Mouse (Mus musculus) stomach, embryonic 15.5 days (tissue): ENCODE data around the gene Gm6370. TPM values are rescaled to one million over a fixed set of nuclear protein-coding genes. Genes with fewer than 3 reads are reported as not detected.
"Not testable (repeated sequence)": the region's sequence is repeated elsewhere in the genome, so short reads cannot be mapped to it uniquely, and the experiment has no call there.

Experiments used
- ATAC-seq: fragments of 200-750 bp; cut with Nextera tagmentation; 2 replicates; pipeline ENCODE4 v1.8.0; 2017; ENCODE audit warnings: low read depth, moderate number of reproducible peaks, moderate TSS enrichment; ENCODE audit not compliant: insufficient read depth, low FRiP score
- H3K27ac ChIP-seq: fragments of 300-500 bp; sonication (generic); 2 replicates; pipeline ENCODE4 v1.5.1; 2015; ENCODE audit warnings: mild to moderate bottlenecking, inconsistent platforms
- H3K27me3 ChIP-seq: fragments of 300-500 bp; sonication (generic); replicated peaks from 2 replicates; pipeline ENCODE4 v1.6.1; 2015; ENCODE audit warnings: inconsistent platforms
- H3K36me3 ChIP-seq: fragments of 300-500 bp; sonication (generic); 2 replicates; pipeline ENCODE4 v1.6.1; 2015; ENCODE audit warnings: inconsistent platforms
- H3K4me1 ChIP-seq: fragments of 300-500 bp; sonication (generic); 2 replicates; pipeline ENCODE4 v1.6.1; 2015; ENCODE audit warnings: inconsistent platforms
- H3K4me2 ChIP-seq: fragments of 300-500 bp; sonication (generic); 2 replicates; pipeline ENCODE4 v1.6.1; 2015; ENCODE audit warnings: mild to moderate bottlenecking, inconsistent platforms
- H3K4me3 ChIP-seq: fragments of 300-500 bp; sonication (generic); replicated peaks from 2 replicates; pipeline ENCODE4 v1.5.1; 2015; ENCODE audit warnings: inconsistent platforms
- H3K9ac ChIP-seq: fragments of 300-500 bp; sonication (generic); 2 replicates; pipeline ENCODE4 v1.6.1; 2015; ENCODE audit warnings: inconsistent platforms
- H3K9me3 ChIP-seq: fragments of 300-500 bp; sonication (generic); 2 replicates; pipeline ENCODE4 v1.6.1; 2016; ENCODE audit warnings: inconsistent platforms
- WGBS: fragments of 180-500 bp; shearing (Covaris S2); methylation state at CpG from one replicate; pipeline ENCODE4 v1.1.7; 2015; 5-methylcytosine and 5-hydroxymethylcytosine counted together
- polyA plus RNA-seq: library from polyadenylated mRNA; unstranded; fragments of >200 nt; fragmentation: Nextera tagmentation; extraction: Ambion mirVana; gene quantifications from 2 replicates; pipeline ENCODE4 v1.2.1, GENCODE M21; 2015

The Gm6370 gene
- polyA plus RNA-seq: not detected in 2 replicates

DNA sequence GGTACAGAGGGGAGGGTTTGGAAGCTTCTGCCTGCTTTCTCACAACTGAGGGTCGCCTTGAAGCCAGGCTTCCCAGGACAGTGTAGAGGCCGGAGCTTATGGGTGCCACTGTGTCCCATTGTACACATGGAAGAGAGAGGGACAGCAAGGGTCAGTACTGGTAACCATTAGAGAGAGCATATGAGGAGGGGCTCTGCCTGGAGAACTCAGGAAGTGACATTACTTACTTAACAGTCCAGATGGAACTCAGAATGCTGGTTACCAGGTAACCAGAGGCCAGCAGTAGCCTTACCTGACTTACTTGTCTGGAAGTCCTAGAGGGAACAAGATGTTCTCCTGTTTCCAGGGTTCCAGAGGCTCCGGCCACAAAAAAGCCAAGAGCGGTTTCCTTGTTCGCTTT is at the start of gene Gm6370:
Gm6370 (plus strand) TSS at position 301 of the 400 bp plus-strand sequence.
- not testable (repeated sequence) for H3K4me2 ChIP-seq, ATAC-seq, H3K27me3 ChIP-seq, H3K27ac ChIP-seq, H3K9me3 ChIP-seq, H3K9ac ChIP-seq, H3K4me1 ChIP-seq, H3K36me3 ChIP-seq, H3K4me3 ChIP-seq
- no CpG with 5 or more reads among the region's 5 CpGs for WGBS

DNA sequence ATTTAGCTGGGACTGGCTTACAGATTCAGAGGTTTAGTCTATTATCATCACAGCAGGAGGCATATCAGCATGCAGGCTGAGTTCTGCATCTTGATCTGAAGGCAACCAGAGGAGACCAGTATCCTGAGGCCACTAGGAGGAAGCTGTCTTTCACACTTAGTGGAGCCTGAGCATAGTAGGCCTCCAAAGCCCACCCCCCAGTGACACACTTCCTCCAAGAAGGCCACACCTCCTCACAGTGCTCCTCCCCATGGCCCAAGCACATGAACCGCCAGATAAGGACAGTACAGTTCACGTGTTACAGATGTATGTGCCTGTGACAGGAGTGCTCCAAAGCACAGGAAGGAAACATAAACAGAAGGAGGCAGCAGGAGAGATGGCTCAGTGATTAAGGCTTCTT is 48.4 kb upstream of the Gm6370 start:
- Histone ChIP-seq H3K9ac (no peak overlapping the region), H3K4me2 (no peak overlapping the region), H3K9me3 (no peaks in the 10 kb centered on the region), H3K36me3 (no peaks in the 10 kb centered on the region), H3K27ac (no peak overlapping the region), H3K4me3 (no peak overlapping the region), H3K4me1 (no peaks in the 10 kb centered on the region), H3K27me3 (no peaks in the 10 kb centered on the region)
- ATAC-seq: no peak
- 57% methylated on average over 2 of the region's 2 CpGs for WGBS

DNA sequence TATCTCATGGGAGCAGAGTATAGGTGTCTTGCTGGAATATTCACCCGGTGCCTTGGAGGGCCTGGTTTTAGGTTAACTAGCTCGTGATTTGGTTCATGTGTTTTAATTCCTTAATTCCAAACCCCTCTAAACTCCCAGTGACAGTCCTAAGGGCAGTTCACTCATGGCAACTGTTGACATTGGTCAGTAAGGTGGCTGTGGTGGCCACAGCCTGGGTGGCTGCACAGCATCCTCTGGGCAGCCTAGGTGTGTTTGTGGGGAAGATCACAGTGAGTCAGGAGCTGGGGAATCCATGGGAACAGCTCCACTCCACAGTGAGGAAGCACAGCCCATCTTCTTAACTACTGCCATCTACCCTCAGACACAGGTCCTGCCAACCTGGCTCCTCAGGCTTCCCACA is 44.5 kb upstream of the Gm6370 start:
- no peak for ATAC-seq
- Histone ChIP-seq H3K9me3 (no peaks in the 10 kb centered on the region), H3K4me3 (no peak overlapping the region), H3K9ac (no peak overlapping the region), H3K27ac (no peak overlapping the region), H3K36me3 (no peaks in the 10 kb centered on the region), H3K27me3 (no peaks in the 10 kb centered on the region), H3K4me2 (no peak overlapping the region), H3K4me1 (no peaks in the 10 kb centered on the region)
- WGBS: 83% methylated on average over 2 of the region's 2 CpGs

DNA sequence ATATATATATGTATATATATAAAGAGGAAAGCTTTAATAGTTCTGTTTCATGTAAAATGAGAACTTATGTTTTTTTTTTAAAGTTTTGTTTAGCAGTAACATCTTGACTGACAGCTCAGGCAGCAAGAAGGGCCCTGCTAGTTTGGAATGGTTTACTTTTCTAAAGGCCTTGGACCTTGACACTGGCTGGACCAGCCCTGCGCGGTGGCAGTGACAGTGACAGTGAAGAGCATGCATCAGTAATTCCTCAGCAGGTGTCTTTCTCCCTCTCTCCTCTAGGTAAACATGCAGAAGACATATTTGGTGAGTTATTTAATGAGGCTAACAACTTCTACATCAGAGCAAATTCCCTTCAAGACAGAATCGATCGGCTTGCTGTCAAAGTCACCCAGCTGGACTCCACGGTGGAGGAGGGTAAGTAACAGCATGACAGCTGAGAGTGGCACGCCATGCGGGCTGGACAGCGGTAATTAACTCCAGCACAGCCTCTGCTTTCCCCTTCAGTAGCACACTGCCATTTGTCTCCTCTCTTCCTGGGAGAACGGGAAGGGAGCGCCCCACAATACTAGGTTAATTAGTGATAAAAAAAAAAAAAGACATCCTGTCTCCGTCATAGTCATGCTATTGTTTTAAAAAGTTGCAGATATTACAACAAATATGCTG is 39.4 kb upstream of the Gm6370 start:
- Histone ChIP-seq H3K4me1 (no peaks in the 10 kb centered on the region), H3K36me3 (no peaks in the 10 kb centered on the region), H3K4me2 (no peak overlapping the region), H3K4me3 (no peak overlapping the region), H3K27ac (no peak overlapping the region), H3K9ac (no peak overlapping the region), H3K9me3 (no peaks in the 10 kb centered on the region), H3K27me3 (no peaks in the 10 kb centered on the region)
- no peak for ATAC-seq
- 69% methylated on average over 11 of the region's 11 CpGs for WGBS

DNA sequence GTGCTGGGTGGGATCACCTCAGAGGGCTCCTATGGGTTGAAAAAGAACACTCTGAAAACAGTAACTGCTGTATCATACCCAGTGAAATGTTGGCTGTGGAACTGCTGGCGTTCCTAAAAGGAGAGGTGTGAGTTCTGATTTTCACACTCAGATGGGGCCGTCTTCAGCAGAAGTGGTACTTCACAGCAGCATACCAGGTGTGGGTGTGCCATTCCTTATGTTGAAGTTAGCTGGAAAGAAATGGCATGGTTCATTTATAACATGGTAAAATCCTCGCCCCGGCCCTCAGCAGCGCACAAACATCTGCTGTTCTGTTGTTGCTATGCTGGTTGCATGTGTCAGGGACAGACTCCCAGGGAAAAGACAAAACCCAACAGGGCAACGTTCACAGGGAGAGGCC is 37.6 kb upstream of the Gm6370 start:
- no peaks in the 10 kb centered on the region for H3K27me3 ChIP-seq
- ATAC-seq: no peak
- no peaks in the 10 kb centered on the region for H3K9me3 ChIP-seq
- no peaks in the 10 kb centered on the region for H3K36me3 ChIP-seq
- H3K27ac ChIP-seq: no peak overlapping the region
- no peak overlapping the region for H3K9ac ChIP-seq
- 88% methylated on average over 6 of the region's 6 CpGs for WGBS
- no peaks in the 10 kb centered on the region for H3K4me1 ChIP-seq
- H3K4me3 ChIP-seq: no peak overlapping the region
- H3K4me2 ChIP-seq: no peak overlapping the region

DNA sequence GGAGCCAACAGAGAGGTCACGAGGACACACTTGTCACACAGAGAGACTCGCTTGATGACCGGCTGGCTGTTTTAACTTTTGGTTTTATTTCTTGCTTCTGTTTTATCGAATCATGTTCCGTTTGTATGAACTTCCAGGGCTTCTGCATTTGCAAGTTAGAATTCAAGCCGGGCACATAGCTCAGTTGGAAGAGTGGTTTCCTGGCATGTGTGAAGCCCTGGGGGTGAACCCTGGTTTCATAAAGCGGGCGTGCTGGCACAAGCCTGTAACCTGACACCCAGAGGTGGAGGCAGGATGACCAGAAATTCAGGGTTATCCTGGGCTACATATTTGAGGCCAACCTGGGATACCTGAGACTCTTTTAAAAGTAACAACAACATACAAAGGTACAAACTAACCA is 29.6 kb upstream of the Gm6370 start:
- Histone ChIP-seq H3K4me1 (no peaks in the 10 kb centered on the region), H3K4me3 (no peak overlapping the region), H3K9ac (no peak overlapping the region), H3K9me3 (no peaks in the 10 kb centered on the region), H3K4me2 (no peak overlapping the region), H3K27ac (no peak overlapping the region), H3K36me3 (no peaks in the 10 kb centered on the region), H3K27me3 (no peaks in the 10 kb centered on the region)
- 75% methylated on average over 8 of the region's 8 CpGs for WGBS
- no peak for ATAC-seq

DNA sequence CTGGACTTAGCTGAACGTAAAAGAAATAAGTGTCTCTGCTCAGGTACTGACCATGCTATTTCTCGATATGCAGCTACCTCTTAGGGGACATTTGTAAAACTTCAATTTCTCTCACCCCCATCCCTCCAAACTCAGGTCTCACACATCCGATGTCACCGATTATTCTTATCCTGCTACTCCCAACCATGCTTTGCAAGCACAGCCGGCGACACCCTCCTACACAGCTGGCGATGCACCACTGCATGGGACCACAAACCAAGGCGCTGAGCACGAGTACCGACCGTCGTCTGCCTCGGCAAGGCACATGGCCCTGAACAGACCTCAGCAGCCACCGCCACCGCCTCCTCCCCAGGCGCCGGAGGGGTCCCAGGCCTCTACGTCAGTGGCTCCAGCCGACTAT is 24.5 kb upstream of the Gm6370 start:
- no peaks in the 10 kb centered on the region for H3K36me3 ChIP-seq
- H3K9me3 ChIP-seq: no peaks in the 10 kb centered on the region
- H3K27me3 ChIP-seq: no peaks in the 10 kb centered on the region
- WGBS: 93% methylated on average over 19 of the region's 19 CpGs
- no peaks in the 10 kb centered on the region for H3K4me1 ChIP-seq
- H3K9ac ChIP-seq: no peak overlapping the region
- H3K27ac ChIP-seq: no peak overlapping the region
- ATAC-seq: no peak
- no peak overlapping the region for H3K4me3 ChIP-seq
- no peak overlapping the region for H3K4me2 ChIP-seq

DNA sequence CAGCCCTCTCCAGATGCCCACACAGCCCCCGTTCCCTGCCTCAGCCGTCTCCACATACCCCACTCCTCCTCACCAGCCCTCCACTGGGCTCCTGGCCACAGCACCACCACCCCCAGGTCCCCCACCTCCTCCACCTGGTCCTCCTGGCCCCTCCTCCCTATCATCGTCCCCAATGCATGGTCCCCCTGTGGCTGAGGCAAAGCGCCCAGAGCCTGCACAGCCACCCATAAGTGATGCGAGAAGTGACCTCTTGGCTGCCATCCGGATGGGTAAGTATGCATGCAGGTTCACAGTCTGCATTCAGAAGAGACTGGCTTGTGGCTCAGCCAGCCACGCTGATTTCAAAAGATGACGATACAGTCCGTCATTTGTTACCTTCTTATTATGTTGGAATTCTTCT is 22.9 kb upstream of the Gm6370 start:
- no peaks in the 10 kb centered on the region for H3K4me1 ChIP-seq
- WGBS: 90% methylated on average over 9 of the region's 9 CpGs
- no peaks in the 10 kb centered on the region for H3K9me3 ChIP-seq
- no peak overlapping the region for H3K4me3 ChIP-seq
- no peak for ATAC-seq
- no peak overlapping the region for H3K4me2 ChIP-seq
- H3K9ac ChIP-seq: no peak overlapping the region
- H3K27me3 ChIP-seq: no peaks in the 10 kb centered on the region
- H3K36me3 ChIP-seq: no peaks in the 10 kb centered on the region
- no peak overlapping the region for H3K27ac ChIP-seq

DNA sequence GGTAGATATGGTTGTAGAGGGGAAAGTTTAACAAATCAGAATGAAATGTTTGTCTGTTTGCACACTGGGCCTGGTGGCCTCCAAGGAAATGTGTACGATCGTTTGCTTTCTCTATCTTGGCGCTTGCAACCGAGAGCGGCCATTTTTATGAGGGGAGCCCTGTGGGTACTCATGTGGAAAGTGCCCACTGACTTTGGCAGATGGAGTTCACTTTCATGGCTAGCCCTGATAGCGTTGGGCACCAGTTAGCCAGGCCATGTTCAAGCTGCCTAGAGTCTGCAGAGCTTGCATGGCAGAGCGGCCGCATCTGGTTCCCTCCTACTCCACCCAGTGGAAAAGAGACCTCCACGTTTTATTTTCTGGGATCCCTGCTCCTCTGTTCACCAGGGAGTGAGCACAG is 20.3 kb upstream of the Gm6370 start:
- H3K36me3 ChIP-seq: no peaks in the 10 kb centered on the region
- H3K4me1 ChIP-seq: no peaks in the 10 kb centered on the region
- no peak overlapping the region for H3K4me3 ChIP-seq
- H3K9ac ChIP-seq: no peak overlapping the region
- H3K9me3 ChIP-seq: no peaks in the 10 kb centered on the region
- ATAC-seq: no peak
- WGBS: 78% methylated on average over 9 of the region's 9 CpGs
- no peak overlapping the region for H3K4me2 ChIP-seq
- no peaks in the 10 kb centered on the region for H3K27me3 ChIP-seq
- no peak overlapping the region for H3K27ac ChIP-seq

DNA sequence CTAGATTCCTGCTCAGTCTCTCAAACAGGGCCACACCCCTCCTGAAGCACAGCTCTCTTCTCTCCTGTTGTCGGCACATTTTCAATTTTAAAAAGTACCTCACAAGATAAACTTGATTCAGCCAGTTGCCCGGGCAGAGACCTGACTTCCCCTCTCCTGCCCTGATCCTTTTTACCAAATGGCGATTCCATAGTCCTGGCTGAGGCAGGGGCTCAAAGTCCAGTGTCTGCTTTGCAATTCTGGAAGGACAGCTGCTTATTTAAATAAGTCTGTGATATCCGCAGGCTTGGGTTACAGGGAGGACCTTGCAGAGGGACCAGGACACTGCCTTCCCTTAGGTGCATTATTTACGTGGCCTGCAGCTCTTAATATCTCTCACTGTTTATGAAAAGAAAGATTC is 19.9 kb upstream of the Gm6370 start:
- Histone ChIP-seq H3K36me3 (no peaks in the 10 kb centered on the region), H3K27me3 (no peaks in the 10 kb centered on the region), H3K27ac (no peak overlapping the region), H3K4me3 (no peak overlapping the region), H3K4me2 (no peak overlapping the region), H3K9me3 (no peaks in the 10 kb centered on the region), H3K4me1 (no peaks in the 10 kb centered on the region), H3K9ac (no peak overlapping the region)
- ATAC-seq: no peak
- 75% methylated on average over 5 of the region's 5 CpGs for WGBS

DNA sequence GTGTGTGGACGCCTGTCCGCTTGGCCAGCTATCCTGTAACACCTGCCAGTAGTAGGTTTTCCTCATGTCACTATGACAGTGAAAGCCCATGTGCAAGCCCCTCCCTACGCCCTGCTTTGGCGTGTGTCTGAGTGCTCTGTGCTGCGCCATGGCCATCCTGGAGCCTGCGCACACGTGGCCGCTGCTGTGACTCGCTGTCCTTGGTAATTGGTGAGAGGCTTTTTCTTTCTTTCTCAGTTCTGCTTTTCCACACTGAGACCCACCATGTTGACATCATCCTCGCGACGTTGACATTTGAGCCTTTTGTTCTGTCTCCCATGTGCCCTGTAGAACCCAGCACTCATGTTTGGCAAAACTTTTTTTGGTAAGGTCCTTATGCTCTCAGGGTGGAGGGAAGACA is 19.3 kb upstream of the Gm6370 start:
- Histone ChIP-seq H3K4me1 (no peaks in the 10 kb centered on the region), H3K27me3 (no peaks in the 10 kb centered on the region), H3K9ac (no peak overlapping the region), H3K9me3 (no peaks in the 10 kb centered on the region), H3K4me2 (no peak overlapping the region), H3K4me3 (no peak overlapping the region), H3K27ac (no peak overlapping the region), H3K36me3 (no peaks in the 10 kb centered on the region)
- ATAC-seq: no peak
- WGBS: 87% methylated on average over 12 of the region's 12 CpGs

DNA sequence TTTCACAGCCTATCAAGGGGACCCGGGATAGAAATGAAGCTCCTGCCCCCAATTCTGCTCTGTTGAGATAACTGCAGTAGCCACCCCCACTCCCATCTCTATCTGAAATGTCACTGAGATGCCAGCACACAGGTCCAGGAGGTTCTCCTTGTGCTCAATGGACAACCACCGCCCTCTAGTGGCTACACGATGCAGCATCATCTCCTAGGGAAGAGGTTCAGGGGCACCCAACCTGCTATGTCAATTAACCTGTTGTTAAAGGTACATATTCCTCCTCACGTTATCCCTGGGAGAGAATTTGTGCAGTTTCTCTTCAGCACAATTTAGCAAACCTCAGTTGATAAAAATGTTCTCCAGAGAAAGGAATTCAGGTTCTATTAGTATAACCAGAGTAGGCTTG is 11.6 kb upstream of the Gm6370 start:
- H3K4me2 ChIP-seq, H3K27me3 ChIP-seq, H3K4me3 ChIP-seq, H3K9me3 ChIP-seq, H3K27ac ChIP-seq, H3K4me1 ChIP-seq, H3K36me3 ChIP-seq, ATAC-seq, H3K9ac ChIP-seq: not testable (repeated sequence)
- WGBS: 8% methylated on average over 4 of the region's 4 CpGs

DNA sequence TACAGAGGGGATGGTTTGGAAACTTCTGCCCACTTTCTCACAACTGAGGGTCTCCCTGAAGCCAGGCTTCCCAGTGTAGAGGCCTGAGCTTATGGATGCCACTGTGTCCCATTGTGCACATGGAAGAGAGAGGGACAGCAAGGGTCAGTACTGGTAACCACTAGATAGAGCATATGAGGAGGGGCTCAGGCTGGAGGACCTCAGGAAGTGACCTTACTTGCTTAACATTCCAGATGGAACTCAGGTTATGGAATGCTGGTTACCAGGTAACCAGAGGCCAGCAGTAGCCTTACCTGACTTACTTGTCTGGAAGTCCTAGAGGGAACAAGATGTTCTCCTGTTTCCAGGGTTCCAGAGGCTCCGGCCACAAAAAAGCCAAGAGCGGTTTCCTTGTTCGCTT is 9.5 kb upstream of the Gm6370 start, which contains the start of gene Gm6408:
Gm6408 (plus strand) TSS at position 301 of the 400 bp plus-strand sequence.
- not testable (repeated sequence) for H3K4me3 ChIP-seq, H3K27ac ChIP-seq, H3K36me3 ChIP-seq, H3K9me3 ChIP-seq, H3K4me2 ChIP-seq, ATAC-seq, H3K27me3 ChIP-seq, H3K9ac ChIP-seq, H3K4me1 ChIP-seq
- 86% methylated on average over 3 of the region's 3 CpGs for WGBS
